Mouse (Mus musculus): Measurements from ENCODE around the gene Ndufb2. TPM values are rescaled to one million over a fixed set of nuclear protein-coding genes. Genes with fewer than 3 reads are reported as not detected.

The Ndufb2 gene
- polyA plus RNA-seq, 1 experiment from 2014 or later = 395 TPM

DNA sequence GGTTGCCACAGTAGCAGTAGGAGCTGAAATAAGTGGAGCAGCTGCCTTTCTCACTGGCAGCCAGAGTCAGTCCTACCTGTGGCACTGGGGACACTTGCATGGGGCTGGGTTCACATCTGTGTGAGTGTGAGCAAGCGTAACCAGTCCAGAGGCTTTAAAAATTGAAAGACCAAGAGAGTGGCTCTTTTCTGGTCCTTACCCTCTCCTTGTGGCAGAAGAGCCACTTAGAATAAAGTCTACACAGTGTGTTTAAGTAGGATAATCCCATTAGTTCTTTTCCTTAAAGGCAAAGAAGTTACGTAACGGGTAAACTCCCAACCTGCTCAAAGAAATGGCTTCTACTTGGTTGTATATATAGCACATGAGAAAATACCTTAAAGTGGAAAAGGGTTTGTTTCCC is 8.5 kb downstream of the Ndufb2 start:
- no peaks in the 10 kb centered on the region for H3K27me3 ChIP-seq (ENCODE audit: control insufficient read depth, insufficient read depth, low read length)
- no peaks in the 10 kb centered on the region for H3K9me3 ChIP-seq (ENCODE audit: control insufficient read depth, low read depth, low read length)
- no peaks in the 10 kb centered on the region for H3K4me1 ChIP-seq (ENCODE audit: control insufficient read depth, insufficient read depth, low read length)
- H3K27ac ChIP-seq (ENCODE audit: low read length) = no peak overlapping the region
- ATAC-seq (ENCODE audit: insufficient number of reproducible peaks, insufficient read depth, low FRiP score, low read depth) = no peak
- WGBS = 90% methylated on average over 3 of the region's 3 CpGs
- H3K4me2 ChIP-seq (replicated peaks; ENCODE audit: low read depth, low read length) = no peak overlapping the region
- H3K36me3 ChIP-seq (ENCODE audit: control insufficient read depth, insufficient read depth, low read length) = peaks cover 17% of the 10 kb centered on the region; the same call in 1 of the 2 replicates
- no peak overlapping the region for H3K4me3 ChIP-seq (ENCODE audit: low read depth, low read length)
- H3K9ac ChIP-seq (replicated peaks; ENCODE audit: low read depth, low read length) = no peak overlapping the region

DNA sequence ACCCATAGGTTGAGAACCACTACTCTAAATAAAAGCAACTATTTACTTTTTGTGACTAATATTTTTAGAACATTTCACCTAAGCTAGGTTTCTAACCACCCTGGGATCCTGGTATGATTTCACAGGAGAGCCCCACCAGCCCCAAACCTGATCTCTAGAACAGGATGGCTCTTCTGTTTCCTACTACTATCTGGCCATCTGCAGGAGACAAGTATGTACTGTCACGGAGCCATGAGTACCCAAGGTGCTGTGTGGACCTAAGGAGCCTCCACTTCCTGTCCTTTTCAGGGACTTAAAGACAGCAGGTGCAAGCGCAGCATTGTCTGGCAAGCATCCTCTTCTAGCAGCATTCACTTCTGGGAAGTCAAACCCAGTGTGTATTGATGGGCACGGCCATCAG is 9.5 kb downstream of the Ndufb2 start:
- H3K4me2 ChIP-seq (replicated peaks; ENCODE audit: low read depth, low read length) = no peak overlapping the region
- H3K27ac ChIP-seq (ENCODE audit: low read length) = no peak overlapping the region
- ATAC-seq (ENCODE audit: insufficient number of reproducible peaks, insufficient read depth, low FRiP score, low read depth) = no peak
- H3K9ac ChIP-seq (replicated peaks; ENCODE audit: low read depth, low read length) = no peak overlapping the region
- WGBS = 82% methylated on average over 3 of the region's 3 CpGs
- no peaks in the 10 kb centered on the region for H3K27me3 ChIP-seq (ENCODE audit: control insufficient read depth, insufficient read depth, low read length)
- H3K4me1 ChIP-seq (ENCODE audit: control insufficient read depth, insufficient read depth, low read length) = no peaks in the 10 kb centered on the region
- H3K4me3 ChIP-seq (ENCODE audit: low read depth, low read length) = no peak overlapping the region
- peaks cover 17% of the 10 kb centered on the region; the same call in 1 of the 2 replicates for H3K36me3 ChIP-seq (ENCODE audit: control insufficient read depth, insufficient read depth, low read length)
- H3K9me3 ChIP-seq (ENCODE audit: control insufficient read depth, low read depth, low read length) = no peaks in the 10 kb centered on the region

DNA sequence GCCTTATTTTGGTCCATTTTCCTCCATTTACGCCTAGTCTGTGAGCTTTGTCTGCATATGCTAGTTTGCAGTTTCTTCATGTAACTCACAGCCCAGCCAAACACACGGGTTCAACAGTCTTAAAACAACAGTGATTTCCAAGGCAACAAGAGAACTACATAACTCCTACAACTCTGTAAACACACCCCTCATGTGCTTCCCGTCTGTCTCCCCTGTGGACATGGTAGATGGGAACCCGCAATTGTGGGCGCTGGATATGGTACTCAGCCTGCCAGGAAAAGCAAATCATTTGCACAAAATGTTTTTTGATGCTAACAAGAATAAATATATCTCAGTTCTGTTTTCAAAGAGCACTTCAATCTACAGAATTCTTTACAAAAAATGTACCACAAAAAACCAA is 12.2 kb downstream of the Ndufb2 start:
- no peak overlapping the region for H3K9ac ChIP-seq (replicated peaks; ENCODE audit: low read depth, low read length)
- H3K9me3 ChIP-seq (ENCODE audit: control insufficient read depth, low read depth, low read length) = no peaks in the 10 kb centered on the region
- no peak for ATAC-seq (ENCODE audit: insufficient number of reproducible peaks, insufficient read depth, low FRiP score, low read depth)
- H3K27ac ChIP-seq (ENCODE audit: low read length) = no peak overlapping the region
- no peaks in the 10 kb centered on the region for H3K4me1 ChIP-seq (ENCODE audit: control insufficient read depth, insufficient read depth, low read length)
- WGBS = 76% methylated on average over 5 of the region's 5 CpGs
- H3K4me2 ChIP-seq (replicated peaks; ENCODE audit: low read depth, low read length) = no peak overlapping the region
- no peaks in the 10 kb centered on the region for H3K27me3 ChIP-seq (ENCODE audit: control insufficient read depth, insufficient read depth, low read length)
- no peak overlapping the region for H3K4me3 ChIP-seq (ENCODE audit: low read depth, low read length)
- peaks cover 5% of the 10 kb centered on the region; the same call in 1 of the 2 replicates for H3K36me3 ChIP-seq (ENCODE audit: control insufficient read depth, insufficient read depth, low read length)

DNA sequence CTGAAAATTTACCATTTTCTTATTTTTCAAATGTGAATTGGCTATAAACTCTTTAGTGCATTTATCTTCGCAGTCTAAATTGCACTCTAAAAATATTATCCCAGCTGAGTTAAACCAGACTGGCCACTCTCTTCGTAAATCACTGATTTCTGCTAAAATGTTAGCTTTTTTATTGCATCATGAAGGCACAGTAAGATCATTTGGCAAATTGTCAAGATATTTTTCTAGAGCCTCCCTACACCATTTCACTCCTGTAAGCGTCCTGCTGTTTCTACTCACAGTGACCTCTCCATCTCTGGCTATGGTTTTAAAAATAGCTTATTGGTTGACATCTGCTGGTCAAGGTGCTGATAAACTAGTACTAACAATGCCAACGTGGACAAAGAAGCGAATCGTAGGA is 13.7 kb downstream of the Ndufb2 start:
- Histone ChIP-seq H3K27me3 (ENCODE audit: control insufficient read depth, insufficient read depth, low read length) (no peaks in the 10 kb centered on the region), H3K9ac (replicated peaks; ENCODE audit: low read depth, low read length) (no peak overlapping the region), H3K4me3 (ENCODE audit: low read depth, low read length) (no peak overlapping the region), H3K9me3 (ENCODE audit: control insufficient read depth, low read depth, low read length) (no peaks in the 10 kb centered on the region), H3K4me2 (replicated peaks; ENCODE audit: low read depth, low read length) (no peak overlapping the region), H3K27ac (ENCODE audit: low read length) (peak overlapping the region; percentile 21; the same call in 1 of the 2 replicates), H3K36me3 (ENCODE audit: control insufficient read depth, insufficient read depth, low read length) (peaks cover under 1% of the 10 kb centered on the region; the same call in 1 of the 2 replicates), H3K4me1 (ENCODE audit: control insufficient read depth, insufficient read depth, low read length) (no peaks in the 10 kb centered on the region)
- no peak for ATAC-seq (ENCODE audit: insufficient number of reproducible peaks, insufficient read depth, low FRiP score, low read depth)
- WGBS = 54% methylated on average over 6 of the region's 6 CpGs

- Histone ChIP-seq H3K9me3 (ENCODE audit: control insufficient read depth, low read depth, low read length) (no peaks in the 10 kb centered on the region), H3K4me3 (ENCODE audit: low read depth, low read length) (no peak overlapping the region), H3K27me3 (ENCODE audit: control insufficient read depth, insufficient read depth, low read length) (no peaks in the 10 kb centered on the region), H3K4me1 (ENCODE audit: control insufficient read depth, insufficient read depth, low read length) (no peaks in the 10 kb centered on the region), H3K4me2 (replicated peaks; ENCODE audit: low read depth, low read length) (no peak overlapping the region), H3K36me3 (ENCODE audit: control insufficient read depth, insufficient read depth, low read length) (peaks cover 4% of the 10 kb centered on the region; the same call in 1 of the 2 replicates), H3K9ac (replicated peaks; ENCODE audit: low read depth, low read length) (no peak overlapping the region), H3K27ac (ENCODE audit: low read length) (no peak overlapping the region)
- ATAC-seq (ENCODE audit: insufficient number of reproducible peaks, insufficient read depth, low FRiP score, low read depth) = no peak
- WGBS = 61% methylated on average over 3 of the region's 3 CpGs
Measured at GRCm38 (mm10) chr6:39606862-39607261, 14.5 kb downstream of the Ndufb2 start.

GRCm38 (mm10) chr6:39607365-39607764 is 15.0 kb downstream of the Ndufb2 start:
- 53% methylated on average over 5 of the region's 5 CpGs for WGBS
- no peaks in the 10 kb centered on the region for H3K4me1 ChIP-seq (ENCODE audit: control insufficient read depth, insufficient read depth, low read length)
- no peaks in the 10 kb centered on the region for H3K9me3 ChIP-seq (ENCODE audit: control insufficient read depth, low read depth, low read length)
- H3K4me3 ChIP-seq (ENCODE audit: low read depth, low read length) = no peak overlapping the region
- H3K9ac ChIP-seq (replicated peaks; ENCODE audit: low read depth, low read length) = no peak overlapping the region
- ATAC-seq (ENCODE audit: insufficient number of reproducible peaks, insufficient read depth, low FRiP score, low read depth) = no peak
- H3K27me3 ChIP-seq (ENCODE audit: control insufficient read depth, insufficient read depth, low read length) = no peaks in the 10 kb centered on the region
- peaks cover 4% of the 10 kb centered on the region; the same call in 1 of the 2 replicates for H3K36me3 ChIP-seq (ENCODE audit: control insufficient read depth, insufficient read depth, low read length)
- H3K27ac ChIP-seq (ENCODE audit: low read length) = no peak overlapping the region
- H3K4me2 ChIP-seq (replicated peaks; ENCODE audit: low read depth, low read length) = no peak overlapping the region

DNA sequence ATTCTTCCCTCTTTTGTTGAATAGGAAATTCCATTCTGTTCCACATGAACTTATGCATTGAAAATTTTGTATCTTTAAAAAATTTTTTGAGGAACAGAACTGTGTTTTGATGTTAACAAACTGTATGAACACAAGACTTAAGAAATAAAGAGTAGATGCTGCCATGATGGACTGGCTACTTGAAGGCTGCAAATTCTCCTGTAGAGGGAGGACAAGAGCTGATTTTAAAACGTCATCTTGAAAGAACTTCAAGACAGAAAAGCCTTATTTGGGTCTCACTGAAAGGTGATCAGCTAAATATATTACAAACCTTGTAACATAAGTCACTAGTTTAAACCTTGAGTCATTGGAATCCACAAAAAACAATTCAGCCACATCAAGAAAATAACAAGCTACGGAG is 17.8 kb downstream of the Ndufb2 start:
- no peaks in the 10 kb centered on the region for H3K9me3 ChIP-seq (ENCODE audit: control insufficient read depth, low read depth, low read length)
- H3K9ac ChIP-seq (replicated peaks; ENCODE audit: low read depth, low read length) = no peak overlapping the region
- H3K4me2 ChIP-seq (replicated peaks; ENCODE audit: low read depth, low read length) = no peak overlapping the region
- no peaks in the 10 kb centered on the region for H3K27me3 ChIP-seq (ENCODE audit: control insufficient read depth, insufficient read depth, low read length)
- ATAC-seq (ENCODE audit: insufficient number of reproducible peaks, insufficient read depth, low FRiP score, low read depth) = no peak
- H3K36me3 ChIP-seq (ENCODE audit: control insufficient read depth, insufficient read depth, low read length) = peaks cover 10% of the 10 kb centered on the region
- no peaks in the 10 kb centered on the region for H3K4me1 ChIP-seq (ENCODE audit: control insufficient read depth, insufficient read depth, low read length)
- no peak overlapping the region for H3K27ac ChIP-seq (ENCODE audit: low read length)
- 68% methylated on average over 2 of the region's 2 CpGs for WGBS
- no peak overlapping the region for H3K4me3 ChIP-seq (ENCODE audit: low read depth, low read length)

DNA sequence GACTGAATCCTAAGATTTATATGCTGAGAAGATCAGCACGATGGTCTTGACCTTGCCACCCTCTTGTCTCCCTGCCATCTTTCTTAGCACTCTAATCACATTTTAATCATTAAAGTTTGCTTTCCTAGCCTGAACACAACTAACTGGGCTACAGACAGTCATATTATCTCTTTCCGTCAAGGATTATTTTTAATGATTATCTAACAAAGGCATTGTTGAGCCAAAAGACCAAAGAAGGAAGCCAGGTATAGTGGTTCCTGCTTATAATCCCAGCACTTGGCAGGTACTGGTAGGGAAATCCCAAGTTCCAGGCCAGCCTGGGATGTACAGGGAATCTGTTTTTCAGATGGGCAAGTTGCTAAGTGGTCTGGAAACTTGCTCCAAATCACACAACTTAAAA is 18.9 kb downstream of the Ndufb2 start:
- no peak overlapping the region for H3K27ac ChIP-seq (ENCODE audit: low read length)
- H3K9me3 ChIP-seq (ENCODE audit: control insufficient read depth, low read depth, low read length) = no peaks in the 10 kb centered on the region
- H3K9ac ChIP-seq (replicated peaks; ENCODE audit: low read depth, low read length) = no peak overlapping the region
- peaks cover 13% of the 10 kb centered on the region for H3K36me3 ChIP-seq (ENCODE audit: control insufficient read depth, insufficient read depth, low read length)
- 89% methylated on average over 2 of the region's 2 CpGs for WGBS
- no peaks in the 10 kb centered on the region for H3K4me1 ChIP-seq (ENCODE audit: control insufficient read depth, insufficient read depth, low read length)
- ATAC-seq (ENCODE audit: insufficient number of reproducible peaks, insufficient read depth, low FRiP score, low read depth) = no peak
- H3K4me2 ChIP-seq (replicated peaks; ENCODE audit: low read depth, low read length) = no peak overlapping the region
- no peaks in the 10 kb centered on the region for H3K27me3 ChIP-seq (ENCODE audit: control insufficient read depth, insufficient read depth, low read length)
- H3K4me3 ChIP-seq (ENCODE audit: low read depth, low read length) = no peak overlapping the region
